Mouse (Mus musculus) embryo, embryonic 10.5 days (tissue): ENCODE data around the gene Mras.

ENCODE experiments used
- DNase-seq: peaks from one replicate; pipeline ENCODE4 v3.0.0-alpha.2; 2015; ENCODE audit warnings: low spot score

Gene Mras

DNA sequence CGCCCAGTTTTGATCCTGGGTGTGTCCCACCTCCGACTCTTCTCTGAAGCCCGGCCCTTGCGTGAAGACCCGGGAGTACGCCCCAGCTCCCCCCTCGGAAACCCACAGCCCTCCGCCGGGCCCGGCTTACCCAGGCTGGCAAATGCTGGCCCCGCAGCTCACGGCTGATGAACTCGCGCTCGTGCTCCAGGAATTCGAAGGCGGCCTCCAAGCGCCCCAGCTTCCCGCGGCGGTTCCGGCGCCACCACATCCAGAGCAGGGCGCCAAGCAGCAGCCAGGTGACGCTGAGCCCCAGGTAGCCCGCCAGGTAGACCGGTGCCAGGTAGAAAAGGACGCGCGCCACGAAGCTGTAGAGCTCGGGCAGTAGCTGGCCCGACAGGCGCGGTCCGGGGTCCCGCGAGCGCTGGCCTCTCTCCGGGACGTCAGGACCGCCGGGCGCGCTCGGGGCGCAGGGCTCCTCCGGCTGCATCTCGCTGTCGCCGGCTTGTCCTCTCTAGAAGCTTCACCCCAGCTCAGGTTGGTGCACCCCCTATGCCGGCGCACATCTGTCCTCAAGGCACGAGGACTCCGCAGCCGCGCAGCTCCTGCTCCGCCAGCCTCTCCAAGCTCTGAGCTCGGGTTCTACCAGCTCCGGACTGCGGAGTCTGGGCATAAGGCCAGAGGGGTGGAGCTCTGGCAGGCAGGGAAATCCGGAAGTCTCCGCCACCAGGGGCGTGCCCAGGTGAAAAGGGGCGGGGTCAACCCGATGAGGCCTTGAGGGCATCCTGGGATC lies 79.1 kb downstream of the Mras start, which contains the start of gene Esyt3:
Gene Esyt3 (minus strand): TSS at position 637 of the 772 bp plus-strand sequence.
- peak; percentile 37 for DNase-seq

DNA sequence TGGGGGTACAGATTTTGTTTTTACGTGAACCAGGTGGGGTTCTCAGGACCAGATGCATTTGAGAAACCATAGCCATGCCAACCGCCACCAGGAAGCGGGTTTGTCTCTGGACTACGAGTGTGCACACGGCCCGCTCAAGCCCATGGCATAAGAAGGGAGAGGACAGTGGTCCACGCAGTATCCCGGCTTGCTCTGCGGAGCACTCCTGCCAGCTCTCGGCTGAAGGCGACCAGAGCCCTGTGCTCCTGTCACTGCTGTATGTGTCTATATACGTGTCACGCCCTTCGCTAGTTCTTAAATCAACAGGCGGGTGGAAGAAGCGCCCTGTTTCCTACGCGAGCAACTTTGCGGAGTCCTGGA lies 79.6 kb downstream of the Mras start:
- DNase-seq, result peak; percentile 35

DNA sequence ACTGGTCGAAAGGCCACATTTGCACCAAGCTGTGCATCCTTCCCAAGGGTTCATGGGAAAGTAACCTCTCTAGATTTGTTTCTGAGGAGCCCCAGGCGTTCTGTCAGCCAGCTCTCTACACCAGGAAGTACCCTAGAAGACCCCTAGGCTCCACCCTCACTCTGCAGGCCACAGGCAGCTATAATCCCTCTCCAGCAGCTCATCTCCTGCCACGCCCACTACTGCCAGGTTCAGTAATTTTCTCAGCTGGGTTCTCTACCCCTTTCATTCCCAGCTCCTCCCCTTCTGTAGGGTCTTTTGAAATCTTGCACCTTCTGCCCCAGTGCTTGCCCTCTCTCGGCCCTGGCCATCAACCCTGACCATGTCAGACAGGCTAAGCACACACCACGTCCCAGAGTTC lies 81.2 kb downstream of the Mras start:
- DNase-seq, result peak; percentile 40

DNA sequence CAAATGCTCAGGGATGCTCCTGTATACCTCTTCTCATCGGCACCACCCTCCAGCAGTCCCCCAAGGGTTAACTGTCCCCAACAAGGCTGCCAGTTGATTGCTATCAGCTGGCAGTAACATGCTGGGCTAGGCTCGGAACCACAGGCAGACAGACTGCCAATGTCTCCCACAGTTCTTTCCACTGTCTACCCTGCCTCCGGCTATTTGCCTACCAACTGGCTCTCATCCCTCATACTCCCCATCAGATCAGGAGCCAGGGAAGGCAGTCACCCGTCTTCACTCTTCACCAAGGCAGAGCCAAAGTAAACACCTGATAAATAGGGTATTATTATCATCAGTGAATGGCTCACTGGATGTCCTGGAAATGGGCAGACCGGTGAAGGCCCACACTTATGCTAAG lies 82.4 kb downstream of the Mras start:
- DNase-seq, result no peak

DNA sequence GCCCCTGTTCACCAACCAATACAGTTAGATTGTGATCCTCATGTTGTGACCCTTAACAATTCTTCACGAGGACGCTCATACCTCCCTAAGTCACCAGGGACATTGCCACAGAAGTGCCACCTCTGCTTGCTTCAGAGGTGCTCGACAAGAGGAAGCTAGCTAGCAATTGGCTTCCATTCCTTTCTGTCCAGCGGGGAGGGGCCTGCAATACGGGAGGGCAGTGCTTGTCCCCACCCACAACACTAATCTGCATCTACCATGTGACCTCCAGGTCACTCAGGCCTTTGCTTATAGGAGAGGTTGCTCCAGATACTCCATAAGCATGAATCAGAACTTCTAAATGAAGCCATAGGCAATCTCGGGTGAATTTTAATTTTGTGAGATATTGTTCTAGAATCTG lies 83.8 kb downstream of the Mras start:
- DNase-seq, result no peak

DNA sequence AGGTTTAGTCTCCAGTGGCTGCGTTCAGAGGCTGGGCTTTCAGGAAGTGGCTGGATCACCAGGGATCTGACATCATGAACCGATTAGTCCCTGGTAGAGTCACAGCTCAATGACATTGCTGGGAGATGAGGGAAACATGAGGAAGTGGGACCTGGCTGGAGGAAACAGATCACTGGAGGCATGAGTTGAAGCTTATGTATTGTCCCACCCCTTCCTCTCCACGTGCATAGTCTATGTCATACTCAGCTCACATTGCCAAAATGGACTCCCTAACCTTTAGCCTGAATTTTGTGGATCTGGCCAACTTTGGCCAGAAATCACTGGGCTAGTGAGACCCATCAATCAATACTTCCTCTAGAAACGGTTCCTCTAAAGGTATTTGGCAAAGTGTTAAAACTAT lies 84.2 kb downstream of the Mras start:
- DNase-seq, result no peak

DNA sequence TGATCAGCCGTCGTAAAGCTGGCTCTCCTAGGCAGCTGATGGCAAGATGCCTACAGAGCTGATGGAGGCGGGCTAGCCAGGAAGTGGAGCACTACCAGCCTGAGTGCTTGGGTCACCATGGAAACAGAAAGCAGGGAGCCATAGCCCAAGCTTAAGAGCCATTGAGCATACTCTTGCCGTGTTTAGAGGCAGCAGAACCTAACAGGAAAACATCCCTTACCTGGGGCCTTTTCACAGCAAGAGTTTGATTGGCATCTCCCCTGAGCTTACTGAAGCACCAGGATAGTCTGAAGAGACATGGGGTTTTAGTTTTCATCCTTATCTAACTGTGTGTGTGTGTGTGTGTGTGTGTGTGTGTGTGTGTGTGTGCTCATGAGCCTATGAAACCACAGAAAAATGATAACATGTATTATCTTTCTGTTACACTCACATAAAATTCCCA lies 91.8 kb downstream of the Mras start:
- DNase-seq, result no peak

DNA sequence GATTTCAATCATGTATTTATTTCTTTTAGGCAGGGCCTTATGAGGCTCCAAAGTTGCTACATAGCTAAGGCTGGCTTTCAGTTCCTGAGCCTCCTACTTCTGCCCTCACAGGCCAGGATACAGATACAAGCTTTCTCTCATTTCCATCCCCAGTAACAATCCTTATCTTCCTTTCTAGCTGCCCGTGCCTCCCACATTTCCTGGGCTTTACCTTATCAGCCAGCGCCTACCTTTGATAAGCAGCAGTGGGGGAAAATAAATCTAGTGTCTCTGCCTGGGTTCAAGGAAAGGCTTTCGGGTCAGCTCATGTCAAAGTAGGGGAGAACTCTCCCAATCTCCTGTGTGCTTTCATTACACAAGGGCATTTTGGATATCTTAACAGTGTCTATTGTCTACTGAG lies 95.6 kb downstream of the Mras start:
- no peak for DNase-seq

DNA sequence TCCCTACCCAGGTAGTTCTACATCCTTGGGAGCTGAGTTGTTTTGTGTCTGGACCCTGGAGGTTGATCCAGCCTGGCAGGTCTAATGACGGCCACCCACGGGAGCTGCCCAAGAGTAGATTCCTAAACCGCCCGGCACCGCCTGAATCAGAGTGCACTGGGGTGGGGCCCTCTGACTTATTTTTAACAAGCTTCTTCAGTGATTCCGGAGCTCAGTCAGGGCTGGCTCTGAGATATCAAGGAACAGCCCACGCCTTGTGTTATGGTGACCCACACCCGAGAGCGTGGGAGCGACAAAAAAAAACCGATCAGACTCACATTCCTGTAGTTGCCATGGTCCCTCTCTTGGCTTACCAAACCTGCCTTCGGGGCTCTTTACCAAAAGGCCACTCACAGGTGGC lies 97.1 kb downstream of the Mras start:
- no peak for DNase-seq

DNA sequence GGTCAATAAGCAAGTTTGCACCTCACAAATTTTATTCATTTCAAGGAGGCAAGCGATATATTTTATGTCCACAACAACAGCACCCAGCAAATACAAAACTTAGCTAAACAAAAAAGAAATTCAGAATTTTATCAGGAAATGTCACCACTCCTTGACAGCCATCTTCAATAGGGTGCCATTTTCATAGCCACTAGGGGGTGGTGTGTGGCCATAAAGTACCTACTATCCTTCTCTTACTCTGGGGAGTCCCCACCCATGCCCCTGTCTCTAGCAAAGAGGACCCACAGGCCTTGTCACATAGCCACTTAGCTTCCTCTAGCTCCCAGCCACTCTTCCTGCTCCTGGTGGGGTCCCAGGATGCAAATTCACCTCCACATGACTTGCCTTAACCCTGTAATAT lies 98.0 kb downstream of the Mras start:
- DNase-seq, result no peak

DNA sequence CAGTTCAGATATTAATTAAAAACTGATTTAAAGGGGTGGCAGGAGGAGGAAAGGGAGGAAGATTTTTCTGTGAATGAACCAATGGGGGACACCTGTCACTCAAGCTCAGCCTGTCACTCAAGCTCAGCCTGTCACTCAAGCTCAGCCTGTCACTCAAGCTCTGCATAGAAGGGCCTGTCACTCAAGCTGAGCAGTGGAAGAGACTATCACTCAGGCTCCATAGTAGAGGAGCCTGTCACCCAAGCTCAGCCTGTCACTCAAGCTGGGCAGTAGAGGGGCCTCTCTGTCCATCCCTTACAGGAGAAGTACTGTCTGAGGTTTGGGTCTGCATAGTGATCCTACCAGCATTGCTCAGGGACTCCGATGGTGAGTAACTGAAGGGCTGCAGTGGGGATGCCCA lies 98.9 kb downstream of the Mras start:
- DNase-seq, result no peak

DNA sequence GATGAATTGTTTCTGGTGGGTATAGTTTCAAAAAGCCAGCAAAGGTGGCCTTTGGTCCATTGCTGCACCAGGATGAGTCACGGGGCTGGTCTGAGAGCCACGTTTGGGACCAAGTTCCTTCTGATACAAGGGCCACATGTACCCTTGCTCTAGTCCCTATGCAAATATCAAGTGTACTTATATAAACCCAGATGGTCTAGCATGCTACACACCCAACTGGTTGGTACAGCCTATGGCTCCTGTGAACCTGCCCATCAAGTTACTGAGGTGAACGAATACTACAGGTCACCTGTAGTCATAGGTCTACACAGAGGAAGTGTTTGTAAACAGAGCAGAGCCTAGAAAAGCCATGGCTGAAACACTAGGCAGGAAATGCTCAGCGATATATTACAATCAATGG lies 100.6 kb downstream of the Mras start:
- no peak for DNase-seq
